Mouse (Mus musculus) spleen, adult 2 months (tissue): ENCODE data around the gene Irgq.

Experiments used
- CTCF ChIP-seq: fragments of 200-500 bp; IDR thresholded peaks from 2 replicates; pipeline ENCODE4 v1.5.1; 2011; ENCODE audit warnings: mild to moderate bottlenecking, inconsistent platforms; ENCODE audit not compliant: insufficient read depth, insufficient read length, insufficient replicate concordance; ENCODE audit errors: extremely low read depth
- POLR2A ChIP-seq: fragments of 200-500 bp; IDR thresholded peaks from 2 replicates; pipeline ENCODE4 v1.6.1; 2011; ENCODE audit warnings: low read depth, low read length, inconsistent platforms

GRCm38 (mm10) chr7:24586828-24587227, 56.3 kb downstream of the Irgq start:
- TF ChIP-seq CTCF (no peak), POLR2A (no peak)
